Mouse (Mus musculus) heart, postnatal 0 days (tissue): ENCODE measurements around the gene Ripply1.

Source experiments
- CTCF ChIP-seq: IDR thresholded peaks from 2 replicates; pipeline ENCODE4 v1.5.1; 2016; ENCODE audit warnings: antibody characterized with exemption, control low read depth, low read depth
- EP300 ChIP-seq: IDR thresholded peaks from 2 replicates; pipeline ENCODE4 v1.6.1; 2016; ENCODE audit warnings: antibody characterized with exemption, low read depth

DNA sequence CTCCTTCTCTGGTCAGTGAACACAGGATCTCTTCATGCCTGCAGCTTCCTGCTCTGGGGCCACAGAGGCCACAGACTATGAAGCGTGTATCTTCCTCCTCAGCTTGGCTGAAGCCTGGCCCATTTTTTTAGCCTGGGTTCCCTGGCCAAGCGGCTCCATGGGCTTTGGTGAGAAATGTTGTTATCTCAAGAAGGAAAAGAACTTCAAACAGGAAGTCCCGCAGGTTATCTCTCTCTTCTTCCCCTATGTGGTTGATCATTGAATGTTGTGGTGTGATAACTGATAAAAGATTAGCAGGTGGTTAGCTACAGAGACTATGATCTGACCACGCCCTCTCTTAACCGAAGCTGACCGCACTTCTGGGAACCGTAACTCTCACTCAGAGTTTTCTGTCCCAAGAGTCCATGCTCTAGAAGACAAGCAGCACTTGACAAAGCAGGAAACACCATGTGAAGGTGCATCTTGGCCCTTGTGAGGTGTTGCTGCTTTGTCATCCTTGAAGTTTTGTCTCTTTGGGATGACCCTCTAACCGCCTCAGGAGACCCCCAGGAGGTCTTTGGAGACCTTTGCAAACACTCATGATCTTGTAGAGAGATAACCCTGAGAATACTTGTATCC lies 32.0 kb upstream of the Ripply1 start:
- TF ChIP-seq CTCF (no peak), EP300 (no peak)
